Mouse (Mus musculus) thymus, postnatal 0 days (tissue): Measurements from ENCODE around the gene Zfand3. TPM values are rescaled to one million over a fixed set of nuclear protein-coding genes. Genes with fewer than 3 reads are reported as not detected.
A peak's percentile ranks its signal among the peaks of the same experiment; 100 is the strongest.

ENCODE experiments used
- DNase-seq: peaks from one replicate; pipeline ENCODE4 v3.0.0-alpha.2; 2015; ENCODE audit warnings: low spot score
- polyA plus RNA-seq: library from polyadenylated mRNA; unstranded; fragments of >200 nt; fragmentation: Nextera tagmentation; extraction: Ambion mirVana; gene quantifications from 2 replicates; pipeline ENCODE4 v1.2.1, GENCODE M21; 2015

Zfand3 gene
- polyA plus RNA-seq, 1 experiment from 2014 or later = 35.0 TPM

DNA sequence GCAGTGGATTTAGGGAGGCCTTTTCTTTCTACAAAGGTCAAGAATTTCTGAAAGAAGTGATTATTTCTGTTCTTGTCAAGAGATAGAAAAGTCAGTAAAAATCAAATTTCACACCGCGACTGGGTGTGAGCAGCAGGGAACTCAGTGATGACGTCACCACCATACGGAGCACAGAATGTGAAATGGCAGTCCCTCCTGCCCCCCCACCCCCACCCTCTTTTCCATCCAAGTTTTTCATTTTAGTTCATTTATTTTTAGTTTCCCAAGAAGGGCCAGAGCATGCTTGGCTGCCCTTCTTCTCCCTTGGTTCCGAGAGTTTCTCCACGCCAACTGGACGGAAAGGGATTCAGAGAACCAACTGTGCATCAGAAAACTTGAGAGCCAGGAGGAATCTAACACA is 6.8 kb upstream of the Zfand3 start:
- DNase-seq = no peak

DNA sequence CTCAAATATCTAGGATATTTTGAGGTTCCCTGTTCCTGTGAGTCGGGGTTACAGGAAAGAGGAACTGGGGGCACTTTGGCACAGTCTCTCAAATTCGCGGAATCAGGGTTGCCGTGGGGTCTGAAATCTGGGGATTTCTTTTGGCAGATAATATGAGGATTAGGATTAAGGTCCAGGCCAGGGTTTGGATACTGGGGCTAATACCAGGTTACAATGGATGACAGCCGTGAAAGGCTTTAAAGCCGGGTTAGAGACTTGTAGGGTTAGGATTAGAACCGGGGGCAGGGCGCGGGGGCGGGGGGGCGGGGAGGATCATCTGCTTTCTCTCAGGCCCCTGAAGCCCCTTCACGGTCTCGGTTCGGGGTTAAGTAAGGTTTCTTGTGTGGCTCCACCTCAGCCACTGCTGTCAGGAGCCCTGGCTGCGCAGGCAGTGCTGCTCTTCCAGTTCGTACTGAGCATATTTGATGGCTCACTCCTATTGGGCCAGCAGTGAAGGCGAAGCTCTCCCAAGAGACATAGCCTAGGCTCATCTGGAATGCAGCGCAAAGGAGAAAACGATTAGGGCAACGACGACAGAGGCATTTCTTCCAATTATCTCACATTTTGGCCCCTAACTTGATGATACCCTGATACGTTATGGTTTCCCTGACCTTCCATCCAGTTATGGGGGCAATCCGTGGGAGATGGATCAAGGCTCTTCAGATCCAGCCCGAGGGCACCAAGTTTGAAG is 5.8 kb upstream of the Zfand3 start:
- no peak for DNase-seq

DNA sequence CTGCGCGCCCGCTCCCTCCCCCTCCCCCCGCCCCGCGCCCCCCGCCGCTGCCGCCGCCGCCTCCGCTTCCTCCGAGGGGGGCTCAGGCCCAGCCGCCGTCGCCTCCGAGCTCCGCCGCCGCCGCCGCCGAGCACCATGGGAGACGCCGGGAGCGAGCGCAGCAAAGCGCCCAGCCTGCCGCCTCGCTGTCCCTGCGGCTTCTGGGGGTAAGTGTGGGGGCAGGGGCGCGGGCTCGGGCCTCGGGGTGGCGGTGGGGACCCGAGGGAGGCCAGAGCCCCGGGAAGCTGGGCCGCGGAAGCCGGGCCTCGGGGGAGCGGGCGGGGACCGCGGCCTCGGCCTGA is 540 bp downstream of the Zfand3 start:
- no peak for DNase-seq

DNA sequence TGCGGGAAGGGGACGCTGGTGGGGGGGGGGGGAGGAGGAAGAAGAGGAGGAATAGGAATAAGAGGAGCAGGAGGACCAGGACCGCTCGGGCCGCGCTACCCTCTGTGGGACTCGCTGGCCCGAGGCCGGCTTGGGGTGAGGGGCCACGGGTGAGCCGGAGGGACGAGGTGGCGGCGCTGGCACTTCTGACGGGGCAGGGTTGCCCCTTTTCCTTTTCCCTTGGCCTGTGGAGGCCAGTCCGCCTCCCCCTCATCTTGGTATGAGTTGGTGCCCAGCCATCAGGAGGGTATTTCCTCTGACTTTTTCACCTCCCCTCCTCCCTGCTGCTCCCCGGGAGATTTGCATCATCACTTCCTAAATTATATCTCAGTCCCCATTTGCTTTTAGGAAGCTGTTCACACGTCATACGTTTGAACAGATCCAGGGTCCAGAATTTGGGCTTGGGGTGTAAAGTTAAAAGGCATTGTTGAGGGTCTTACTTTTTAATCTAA is 963 bp downstream of the Zfand3 start:
- DNase-seq = peak; percentile 16

DNA sequence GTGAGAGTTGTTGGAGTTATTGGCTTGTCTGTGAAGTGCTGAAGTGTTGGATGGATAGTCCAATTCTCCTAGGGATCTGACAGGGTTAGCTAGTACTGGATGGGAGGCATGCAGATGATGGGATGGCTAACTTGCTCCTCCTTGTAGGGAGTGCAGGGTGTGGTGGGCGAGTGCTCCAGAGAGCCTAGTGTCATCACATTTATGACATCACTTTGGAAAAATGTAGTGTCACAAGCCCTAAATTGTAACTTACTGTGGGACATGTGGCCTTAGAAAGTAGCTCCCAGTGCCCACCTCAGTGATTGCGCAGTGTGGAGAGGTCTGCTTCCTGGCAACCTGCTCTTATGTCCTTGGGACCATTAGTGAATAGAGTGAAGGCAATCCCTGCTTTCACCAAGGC is 2.3 kb downstream of the Zfand3 start:
- no peak for DNase-seq

DNA sequence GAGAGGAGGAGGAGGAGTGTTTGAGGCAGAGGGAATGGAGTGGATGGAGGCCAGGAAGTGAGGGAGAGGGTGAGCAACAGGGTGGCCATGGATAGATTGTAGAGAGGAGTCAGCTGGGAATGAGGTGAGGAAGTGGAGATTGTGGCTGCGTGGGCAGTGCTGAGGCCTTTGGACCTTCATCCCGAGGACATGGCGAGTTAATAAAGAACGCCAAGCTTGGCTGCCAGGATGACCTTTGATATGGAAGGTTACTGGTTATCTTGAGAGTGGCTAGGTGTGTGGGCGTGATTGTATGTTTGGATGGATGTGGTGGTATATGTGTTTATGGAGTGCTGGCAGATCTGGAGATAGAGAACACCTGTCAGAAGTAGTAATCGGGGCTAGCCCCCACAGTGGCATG is 3.4 kb downstream of the Zfand3 start:
- no peak for DNase-seq

DNA sequence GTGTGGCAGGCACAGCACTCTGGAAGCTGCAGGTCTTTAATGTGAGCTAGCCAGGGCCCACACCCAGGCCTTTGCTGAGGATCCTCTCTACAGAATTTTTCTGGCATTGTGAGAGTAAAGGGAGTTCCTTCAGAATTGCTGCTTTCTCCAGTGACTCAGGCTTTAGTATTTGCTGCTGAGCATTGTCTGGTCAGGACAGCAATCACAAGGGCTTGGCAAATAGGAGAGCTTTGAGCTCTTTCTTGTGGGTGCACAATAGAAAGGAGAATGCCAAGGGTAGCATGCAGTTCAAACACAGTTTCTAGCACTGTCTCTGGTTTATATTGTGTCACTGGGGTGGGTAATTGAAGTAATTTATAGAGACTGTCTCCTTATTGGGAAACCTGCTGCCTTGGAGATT is 3.9 kb downstream of the Zfand3 start:
- DNase-seq = no peak

DNA sequence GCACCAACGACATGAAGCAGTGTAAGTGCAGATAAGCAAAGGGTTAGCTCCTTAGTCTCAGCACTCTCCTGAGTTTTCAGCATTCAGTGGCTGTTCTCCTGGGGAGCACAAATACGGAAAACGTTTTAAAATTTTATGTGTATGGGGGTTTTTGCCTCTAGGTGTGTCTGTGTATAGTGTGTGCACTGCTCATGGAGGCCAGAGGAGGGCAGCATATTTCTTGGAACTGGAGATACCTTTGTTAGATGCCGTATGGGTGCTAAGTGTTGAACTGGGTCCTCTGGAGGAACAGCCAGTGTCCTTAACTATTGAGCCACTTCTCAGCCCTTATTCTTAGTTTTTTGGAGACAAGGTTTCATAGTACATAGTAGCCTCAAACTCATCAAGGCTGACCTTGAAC is 10.1 kb downstream of the Zfand3 start:
- no peak for DNase-seq

DNA sequence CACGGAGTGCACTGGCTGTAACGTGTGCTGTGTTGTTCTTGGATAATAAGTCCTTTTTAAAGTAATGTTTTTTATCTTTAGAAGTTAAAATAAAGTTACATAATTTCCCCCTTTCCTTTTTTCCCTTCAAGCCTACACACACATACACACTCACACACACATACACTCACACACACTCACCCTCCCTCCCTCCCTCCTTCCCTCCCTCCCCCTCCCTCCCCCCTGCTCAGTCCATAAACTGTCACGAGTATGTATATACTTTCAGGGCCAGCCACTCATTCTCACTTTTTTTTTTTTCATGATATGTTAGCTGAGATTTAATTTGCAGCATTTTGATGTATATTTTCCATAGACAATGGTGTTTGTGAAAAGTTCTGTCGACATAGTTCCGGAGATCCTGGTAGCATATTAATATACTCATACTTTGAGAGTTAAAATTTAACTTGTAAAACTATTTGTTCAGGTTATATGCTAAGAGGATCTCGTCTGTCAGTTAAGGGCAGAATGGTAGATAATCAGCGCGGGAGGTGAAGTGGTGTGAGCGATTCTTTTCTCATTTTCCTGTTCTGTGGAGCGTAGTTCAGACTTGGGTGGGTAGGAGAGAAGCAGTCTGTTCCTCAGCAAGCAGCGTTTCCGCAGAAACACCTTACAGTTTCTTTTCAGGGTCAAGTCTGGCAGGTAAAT is 14.5 kb downstream of the Zfand3 start:
- DNase-seq = no peak

DNA sequence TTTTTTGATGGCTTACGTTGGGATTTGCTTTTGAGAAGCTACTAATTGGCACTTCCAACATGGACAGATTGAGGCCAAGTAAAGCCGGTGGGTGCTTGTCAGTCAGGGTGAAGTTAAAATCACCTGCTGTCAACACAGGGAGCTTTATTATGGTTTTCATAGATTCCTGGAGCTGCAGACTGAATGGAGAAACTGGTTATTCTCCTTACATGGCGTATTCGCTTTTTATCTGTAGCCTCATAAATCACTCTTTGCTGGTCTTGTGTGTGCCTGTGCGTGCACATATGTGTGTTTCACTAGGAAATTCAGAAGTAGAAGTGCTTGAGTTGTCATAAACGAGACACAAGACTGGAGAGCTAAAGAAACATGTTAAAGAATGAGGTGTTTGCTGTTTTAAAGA is 15.4 kb downstream of the Zfand3 start:
- DNase-seq = no peak

DNA sequence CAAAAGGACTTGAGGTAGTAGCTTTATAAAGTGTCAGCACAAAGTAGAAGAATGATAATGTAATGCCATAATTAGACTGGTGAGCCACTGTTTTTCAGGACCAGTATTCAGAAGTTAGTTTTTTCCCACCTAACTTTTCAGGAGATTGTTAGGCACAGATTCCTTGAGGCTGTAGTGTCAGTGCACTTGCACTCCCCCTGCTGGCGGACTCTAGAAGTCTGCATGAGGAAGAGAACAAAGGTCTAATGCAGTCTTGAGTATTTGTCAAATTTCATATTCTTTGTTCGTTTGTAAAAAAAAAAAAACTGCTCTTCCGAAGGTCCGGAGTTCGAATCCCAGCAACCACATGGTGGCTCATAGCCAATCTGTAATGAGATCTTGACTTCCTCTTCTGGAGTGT is 20.1 kb downstream of the Zfand3 start:
- peak; percentile 62 for DNase-seq

DNA sequence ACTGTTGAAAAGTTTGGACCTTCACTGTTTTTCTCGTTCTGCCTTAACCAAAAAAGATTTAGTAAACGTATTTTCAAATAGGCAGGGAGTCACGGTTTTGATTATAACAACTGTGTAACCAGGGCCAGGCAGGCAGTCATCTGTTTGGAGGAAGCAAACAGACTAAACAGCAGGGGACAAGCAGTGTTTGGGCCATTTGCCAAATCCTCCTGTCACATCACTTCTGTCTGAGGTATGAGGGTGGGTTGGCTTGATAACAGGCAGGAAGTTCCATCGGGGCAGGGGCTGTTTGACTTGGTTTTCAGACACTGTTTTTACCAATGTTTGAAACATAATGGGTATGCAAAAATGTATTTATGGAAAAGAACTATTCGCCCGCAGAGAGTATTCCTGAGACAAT is 22.1 kb downstream of the Zfand3 start:
- DNase-seq = no peak

DNA sequence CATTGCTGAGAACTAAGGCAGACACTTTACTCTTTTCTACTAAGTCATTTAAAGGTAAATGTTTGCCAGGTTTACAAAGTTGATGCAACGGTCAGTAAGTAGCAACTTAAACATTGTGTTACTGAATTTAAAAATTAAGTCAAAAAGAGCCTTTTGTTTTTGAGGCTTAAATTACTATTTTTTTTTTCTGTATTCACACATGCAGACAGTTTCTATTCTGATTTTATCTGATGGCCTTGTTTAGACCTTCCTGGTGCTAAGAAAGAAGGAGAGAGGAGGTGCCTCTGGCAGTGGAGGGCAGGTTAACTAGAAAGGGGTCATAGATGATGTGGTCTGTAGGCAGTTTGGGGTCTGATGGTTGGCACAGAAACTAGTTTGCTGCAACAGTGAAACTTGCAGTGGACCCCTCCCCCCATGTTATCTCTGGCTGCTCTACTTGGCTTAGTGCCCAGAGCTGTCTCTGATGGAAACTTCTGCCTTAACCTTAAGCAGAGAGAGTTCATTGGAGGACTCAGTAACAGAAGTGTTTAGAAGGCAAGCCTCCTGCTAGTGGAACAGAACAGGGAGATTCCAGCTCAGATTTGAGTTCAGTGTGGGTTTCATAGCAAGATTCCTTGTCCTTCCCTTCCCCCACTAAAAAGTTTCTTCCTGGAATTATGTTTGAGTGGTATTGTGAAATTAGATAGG is 23.0 kb downstream of the Zfand3 start:
- peak; percentile 49 for DNase-seq

DNA sequence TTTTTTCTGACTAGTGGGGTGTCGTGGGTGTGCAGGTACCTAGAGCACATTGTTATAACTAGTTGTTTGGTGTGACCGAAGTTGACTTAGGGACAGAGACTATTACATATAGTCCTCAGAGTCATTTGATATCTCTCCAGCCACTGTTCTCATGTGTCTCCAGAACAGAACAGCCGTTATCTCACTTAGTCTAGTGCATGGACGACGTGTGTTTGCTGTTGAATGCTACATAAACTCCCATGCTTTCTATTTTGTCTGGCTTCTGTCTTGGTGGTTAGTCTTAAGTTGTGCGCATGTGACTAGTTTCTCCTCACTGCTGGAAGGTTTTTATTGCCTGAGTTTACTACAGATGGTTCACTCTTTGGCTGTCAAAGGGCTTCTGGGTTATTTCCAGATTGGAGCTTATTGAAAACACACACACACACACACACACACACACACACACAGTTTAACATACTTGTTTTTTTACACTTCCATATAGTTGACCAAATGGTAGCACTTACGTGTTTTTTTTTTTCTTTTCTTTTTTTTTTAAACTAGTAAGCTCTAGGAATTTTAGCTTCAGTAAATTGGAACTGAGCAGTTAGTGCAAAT is 25.2 kb downstream of the Zfand3 start:
- no peak for DNase-seq

DNA sequence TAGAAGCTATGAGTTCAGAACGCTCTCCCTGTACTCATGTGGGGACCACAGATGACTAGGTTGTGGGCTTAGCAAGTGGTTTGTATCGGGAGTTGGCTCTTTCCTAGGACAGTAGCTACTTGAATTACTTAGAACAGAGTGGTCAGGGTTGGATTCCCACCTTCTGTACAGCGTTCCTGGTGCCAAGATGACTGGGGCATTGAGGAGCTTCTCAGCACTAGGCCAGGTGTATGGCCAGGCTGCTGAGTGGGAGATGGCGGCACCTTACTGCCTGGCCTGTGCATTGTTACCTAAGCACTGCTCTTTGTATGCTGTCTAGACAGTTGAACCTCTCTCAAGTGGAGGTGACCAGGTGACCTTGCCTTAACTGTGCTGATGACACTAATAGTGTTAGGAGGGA is 28.3 kb downstream of the Zfand3 start:
- DNase-seq = no peak

DNA sequence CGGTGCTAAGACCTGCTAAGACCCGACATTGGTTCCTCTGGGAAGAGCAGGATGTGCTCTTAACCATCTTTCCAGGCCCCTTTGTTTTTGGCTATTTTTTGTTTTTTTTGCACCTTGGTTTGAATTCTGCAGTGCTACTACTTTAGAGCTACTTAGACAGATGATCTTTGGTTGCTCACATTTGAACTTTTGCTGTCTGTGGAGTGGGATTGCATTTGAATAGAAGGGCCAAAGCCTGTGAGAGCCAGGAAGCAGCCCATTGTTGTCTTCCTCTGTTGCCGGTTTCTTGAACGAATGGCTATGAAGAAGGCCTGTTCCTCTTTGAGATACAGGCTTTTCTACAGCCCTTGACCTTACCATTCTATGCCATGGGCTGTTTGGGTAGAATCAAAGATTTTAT is 29.5 kb downstream of the Zfand3 start:
- no peak for DNase-seq

DNA sequence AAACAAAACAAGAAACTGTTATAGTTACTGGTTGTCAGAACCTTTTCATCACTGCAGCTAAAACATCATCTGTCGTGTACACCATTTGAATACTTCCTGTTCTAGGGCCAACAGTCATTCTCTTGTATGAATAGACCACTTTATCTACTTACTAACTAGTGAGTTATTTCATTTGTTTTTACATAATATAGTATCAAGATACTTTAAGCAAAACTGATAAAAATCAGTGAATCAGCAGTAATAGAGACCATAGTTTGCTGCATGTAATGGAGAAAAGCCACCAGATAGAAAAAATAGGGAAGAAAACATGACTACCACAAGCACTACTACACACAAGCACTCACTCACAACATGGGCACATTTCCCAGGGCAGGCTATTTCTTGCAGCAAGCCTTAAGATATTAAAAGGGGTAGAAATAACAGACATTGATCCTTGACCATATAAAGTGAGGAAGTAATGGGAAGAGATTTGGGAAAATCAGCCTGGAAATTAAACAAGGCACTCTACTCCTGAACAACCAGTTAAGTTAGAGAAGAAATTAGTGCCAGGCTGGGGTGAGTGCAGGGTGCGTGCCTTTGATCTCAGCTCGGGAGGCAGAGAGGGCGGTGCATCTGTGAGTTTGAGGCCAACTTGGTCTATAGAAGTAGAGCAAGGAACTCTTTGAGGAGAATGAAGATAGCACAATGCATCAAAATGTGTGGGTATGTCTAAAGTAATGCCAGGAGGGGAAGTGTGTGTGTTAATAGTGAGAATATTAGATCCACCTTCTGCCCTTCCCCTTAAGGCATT is 30.9 kb downstream of the Zfand3 start:
- DNase-seq = peak; percentile 69

DNA sequence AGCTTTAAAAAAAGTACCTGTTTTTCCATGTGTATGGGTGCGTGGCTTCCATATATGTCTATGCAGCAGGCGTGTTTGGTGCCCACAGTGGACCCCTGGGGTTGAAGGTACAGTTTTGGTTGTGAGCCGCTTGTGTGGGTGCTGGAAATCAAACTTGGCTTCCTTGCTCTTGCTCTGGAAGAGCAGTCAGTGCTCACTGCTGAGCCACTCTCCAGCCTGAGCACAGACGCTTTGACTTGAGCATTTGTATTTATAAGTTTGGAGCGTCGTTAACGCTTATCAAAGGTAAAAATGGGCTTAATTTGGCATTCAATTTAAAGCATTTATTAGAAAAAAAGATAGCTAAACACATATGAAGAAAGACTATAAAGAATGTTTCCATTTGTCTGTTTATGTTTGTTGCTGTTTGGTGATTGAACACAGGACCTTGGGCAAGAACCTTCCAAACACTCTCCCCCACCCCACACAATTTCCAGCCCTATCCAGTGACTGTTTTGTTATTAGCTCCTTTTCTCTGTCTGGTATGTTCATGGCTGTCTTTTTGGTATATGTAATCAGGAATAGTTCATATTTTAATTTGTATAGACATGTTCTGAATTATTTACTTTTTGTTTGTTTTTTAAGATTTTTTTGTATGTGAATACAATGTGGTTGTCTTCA is 38.8 kb downstream of the Zfand3 start:
- no peak for DNase-seq

DNA sequence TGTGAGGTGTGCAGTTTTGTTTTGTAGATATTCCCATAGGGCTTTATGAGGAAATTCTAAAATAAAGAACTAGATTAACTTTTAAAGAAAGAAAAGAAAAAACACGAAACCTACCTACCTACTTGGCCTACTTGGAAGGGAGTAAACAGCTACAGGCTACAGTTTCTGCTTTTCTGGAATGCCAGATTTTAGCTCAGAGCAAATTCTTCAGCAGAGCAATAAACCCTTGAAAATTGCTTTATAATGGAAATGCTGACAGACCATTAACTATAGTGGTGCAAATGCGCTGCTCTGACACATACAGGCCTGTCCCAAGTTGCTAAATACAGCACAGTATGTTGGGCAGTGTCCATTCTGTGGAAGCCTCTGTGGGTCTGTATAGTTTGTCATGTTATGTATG is 40.6 kb downstream of the Zfand3 start:
- DNase-seq = no peak

DNA sequence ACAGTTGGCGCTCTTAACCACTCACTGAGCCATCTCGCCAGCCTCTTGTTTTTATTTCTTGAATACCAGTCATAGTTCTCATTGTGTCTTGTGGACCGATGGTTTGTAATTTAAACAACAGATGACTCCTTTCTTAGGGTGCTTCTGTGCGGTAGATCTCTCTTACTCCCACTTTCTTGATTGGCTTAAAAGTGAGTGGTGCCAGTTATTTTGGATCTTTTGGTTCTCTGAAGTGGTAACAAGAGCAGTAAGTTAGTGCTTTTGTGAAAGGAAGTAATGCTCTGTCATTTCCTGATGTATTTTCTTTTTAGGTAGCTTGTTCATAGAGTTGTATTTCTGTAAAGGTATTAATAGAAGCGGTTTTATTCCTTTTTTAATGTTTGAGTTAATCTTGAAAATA is 42.1 kb downstream of the Zfand3 start:
- DNase-seq = peak; percentile 29
